Mouse (Mus musculus): ENCODE results near the gene Sp100. TPM values are rescaled to one million over a fixed set of nuclear protein-coding genes. Genes with fewer than 3 reads are reported as not detected.

Gene Sp100
- polyA plus RNA-seq, 1 experiment from 2014 or later = 3.0 TPM

DNA sequence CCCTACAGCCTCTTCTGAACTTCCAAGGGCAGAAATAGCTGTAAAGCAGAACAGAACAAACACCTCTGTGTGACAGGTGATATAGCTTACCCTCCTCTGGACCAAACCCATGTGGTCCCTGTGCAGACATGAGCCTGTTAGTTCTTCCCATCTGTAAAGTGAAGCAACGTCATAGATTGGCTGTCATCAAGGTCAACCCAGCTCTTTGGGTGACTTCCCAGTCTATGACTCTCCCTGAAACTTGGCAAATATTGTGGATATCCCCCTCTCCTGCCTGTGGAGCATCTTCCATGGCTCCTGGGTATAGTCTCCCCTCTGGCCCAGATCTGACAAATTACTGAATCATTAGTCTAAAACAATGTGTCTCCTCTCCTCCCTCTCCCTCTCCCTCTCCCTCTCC lies 42.5 kb downstream of the Sp100 start:
- ATAC-seq (ENCODE audit: insufficient read depth, low FRiP score) = no peak
- WGBS = 71% methylated on average over 1 of the region's 1 CpGs
- no peaks in the 10 kb centered on the region for H3K9me3 ChIP-seq (replicated peaks; ENCODE audit: control insufficient read depth, low read length)

DNA sequence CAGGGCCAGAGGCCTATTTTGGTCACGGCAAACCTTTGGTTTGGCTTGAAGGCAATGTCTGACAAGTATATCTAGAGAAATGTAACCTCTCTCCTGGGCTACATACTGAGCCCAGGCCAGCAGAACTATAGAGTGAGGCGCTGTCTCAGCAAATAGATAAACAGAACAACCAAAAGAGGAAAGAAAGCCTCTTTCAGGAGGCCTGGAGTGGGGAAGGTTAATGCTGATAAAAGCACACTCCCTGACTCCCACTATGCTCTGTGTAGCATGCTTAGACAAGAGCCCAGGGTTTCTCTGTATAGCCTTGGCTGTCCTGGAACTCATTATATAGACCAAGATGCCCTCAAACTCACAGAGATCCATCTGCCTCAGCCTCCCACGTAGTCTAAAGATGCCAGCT lies 43.5 kb downstream of the Sp100 start:
- H3K36me3 ChIP-seq (ENCODE audit: control insufficient read depth, insufficient read depth, low read length) = no peaks in the 10 kb centered on the region
- H3K27me3 ChIP-seq (ENCODE audit: control insufficient read depth, insufficient read depth, low read length) = no peaks in the 10 kb centered on the region
- H3K9me3 ChIP-seq (replicated peaks; ENCODE audit: control insufficient read depth, low read length) = no peaks in the 10 kb centered on the region
- no peak overlapping the region for H3K9ac ChIP-seq (ENCODE audit: low read length)
- H3K4me2 ChIP-seq (ENCODE audit: low read depth, low read length) = no peak overlapping the region
- WGBS = 66% methylated on average over 3 of the region's 3 CpGs
- no peak overlapping the region for H3K27ac ChIP-seq (ENCODE audit: low read length)
- ATAC-seq (ENCODE audit: insufficient read depth, low FRiP score) = no peak
- H3K4me1 ChIP-seq (ENCODE audit: control insufficient read depth, insufficient read depth, low read length) = no peaks in the 10 kb centered on the region
- no peak overlapping the region for H3K4me3 ChIP-seq (replicated peaks; ENCODE audit: low read length)

More for the DNA sequence above, 42.5 kb downstream of the Sp100 start:
- no peak overlapping the region for H3K4me3 ChIP-seq (replicated peaks; ENCODE audit: low read length)
- H3K27ac ChIP-seq (ENCODE audit: low read length) = no peak overlapping the region
- H3K36me3 ChIP-seq (ENCODE audit: control insufficient read depth, insufficient read depth, low read length) = no peaks in the 10 kb centered on the region
- no peak overlapping the region for H3K4me2 ChIP-seq (ENCODE audit: low read depth, low read length)
- H3K27me3 ChIP-seq (ENCODE audit: control insufficient read depth, insufficient read depth, low read length) = no peaks in the 10 kb centered on the region
- no peaks in the 10 kb centered on the region for H3K4me1 ChIP-seq (ENCODE audit: control insufficient read depth, insufficient read depth, low read length)
- no peak overlapping the region for H3K9ac ChIP-seq (ENCODE audit: low read length)

DNA sequence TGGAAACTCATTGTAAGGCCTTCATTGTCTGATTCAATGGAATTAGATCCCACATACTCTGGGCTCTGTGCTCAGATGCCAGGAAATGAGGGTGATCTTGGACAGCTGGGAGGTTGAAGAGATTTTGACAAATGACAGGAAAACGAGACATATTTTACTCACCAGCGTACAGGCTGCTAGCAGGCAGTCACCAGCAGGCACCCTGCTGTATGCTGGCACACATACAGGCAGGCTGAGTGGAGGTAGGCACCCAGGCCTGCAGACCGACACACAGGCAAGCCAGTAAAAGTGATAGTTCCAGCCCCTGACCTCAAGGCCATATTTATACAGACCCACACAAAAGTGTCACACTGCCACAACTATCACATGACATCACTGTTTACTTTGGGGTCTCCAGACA lies 45.9 kb downstream of the Sp100 start:
- no peak overlapping the region for H3K4me3 ChIP-seq (replicated peaks; ENCODE audit: low read length)
- H3K9ac ChIP-seq (ENCODE audit: low read length) = no peak overlapping the region
- no peaks in the 10 kb centered on the region for H3K9me3 ChIP-seq (replicated peaks; ENCODE audit: control insufficient read depth, low read length)
- no peaks in the 10 kb centered on the region for H3K27me3 ChIP-seq (ENCODE audit: control insufficient read depth, insufficient read depth, low read length)
- H3K4me2 ChIP-seq (ENCODE audit: low read depth, low read length) = no peak overlapping the region
- H3K27ac ChIP-seq (ENCODE audit: low read length) = no peak overlapping the region
- H3K36me3 ChIP-seq (ENCODE audit: control insufficient read depth, insufficient read depth, low read length) = no peaks in the 10 kb centered on the region
- no peaks in the 10 kb centered on the region for H3K4me1 ChIP-seq (ENCODE audit: control insufficient read depth, insufficient read depth, low read length)
- 59% methylated on average over 3 of the region's 3 CpGs for WGBS
- no peak for ATAC-seq (ENCODE audit: insufficient read depth, low FRiP score)

- WGBS = 69% methylated on average over 4 of the region's 4 CpGs
- Histone ChIP-seq H3K9me3 (replicated peaks; ENCODE audit: control insufficient read depth, low read length) (no peaks in the 10 kb centered on the region), H3K27ac (ENCODE audit: low read length) (no peak overlapping the region), H3K27me3 (ENCODE audit: control insufficient read depth, insufficient read depth, low read length) (no peaks in the 10 kb centered on the region), H3K4me1 (ENCODE audit: control insufficient read depth, insufficient read depth, low read length) (no peaks in the 10 kb centered on the region), H3K9ac (ENCODE audit: low read length) (no peak overlapping the region), H3K4me2 (ENCODE audit: low read depth, low read length) (no peak overlapping the region), H3K4me3 (replicated peaks; ENCODE audit: low read length) (no peak overlapping the region), H3K36me3 (ENCODE audit: control insufficient read depth, insufficient read depth, low read length) (no peaks in the 10 kb centered on the region)
- no peak for ATAC-seq (ENCODE audit: insufficient read depth, low FRiP score)
Measured at GRCm38 (mm10) chr1:85697721-85698493, 48.1 kb downstream of the Sp100 start.

DNA sequence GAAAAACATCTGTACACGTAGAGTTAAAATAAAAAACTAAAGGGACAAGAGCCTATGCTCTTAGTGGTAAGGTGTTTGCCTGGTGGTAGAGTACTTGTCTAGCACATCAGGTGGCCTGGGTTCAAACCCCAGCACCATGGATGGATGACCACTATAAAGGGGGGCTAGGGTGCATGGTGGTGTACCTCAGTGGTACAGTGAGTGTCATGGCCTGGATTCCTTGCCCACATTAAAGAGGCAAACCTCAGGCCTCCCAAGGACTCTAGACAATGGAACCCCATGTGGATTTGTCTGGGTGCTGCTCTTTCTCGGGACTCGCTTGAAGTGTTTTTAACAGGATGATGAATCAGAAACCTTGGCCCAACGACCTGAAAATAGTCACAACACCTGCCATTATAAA lies 52.7 kb downstream of the Sp100 start:
- no peak overlapping the region for H3K4me2 ChIP-seq (ENCODE audit: low read depth, low read length)
- H3K4me1 ChIP-seq (ENCODE audit: control insufficient read depth, insufficient read depth, low read length) = no peaks in the 10 kb centered on the region
- no peak overlapping the region for H3K4me3 ChIP-seq (replicated peaks; ENCODE audit: low read length)
- WGBS = 74% methylated on average over 4 of the region's 4 CpGs
- ATAC-seq (ENCODE audit: insufficient read depth, low FRiP score) = no peak
- H3K27me3 ChIP-seq (ENCODE audit: control insufficient read depth, insufficient read depth, low read length) = no peaks in the 10 kb centered on the region
- H3K27ac ChIP-seq (ENCODE audit: low read length) = no peak overlapping the region
- no peaks in the 10 kb centered on the region for H3K36me3 ChIP-seq (ENCODE audit: control insufficient read depth, insufficient read depth, low read length)
- no peak overlapping the region for H3K9ac ChIP-seq (ENCODE audit: low read length)
- no peaks in the 10 kb centered on the region for H3K9me3 ChIP-seq (replicated peaks; ENCODE audit: control insufficient read depth, low read length)

GRCm38 (mm10) chr1:85703245-85704186 lies 53.7 kb downstream of the Sp100 start:
- no peaks in the 10 kb centered on the region for H3K9me3 ChIP-seq (replicated peaks; ENCODE audit: control insufficient read depth, low read length)
- 16% methylated on average over 22 of the region's 22 CpGs for WGBS
- H3K27me3 ChIP-seq (ENCODE audit: control insufficient read depth, insufficient read depth, low read length) = no peaks in the 10 kb centered on the region
- H3K4me1 ChIP-seq (ENCODE audit: control insufficient read depth, insufficient read depth, low read length) = no peaks in the 10 kb centered on the region
- no peaks in the 10 kb centered on the region for H3K36me3 ChIP-seq (ENCODE audit: control insufficient read depth, insufficient read depth, low read length)
- H3K4me3 ChIP-seq (replicated peaks; ENCODE audit: low read length) = peak overlapping the region; percentile 34
- peak overlapping the region; percentile 51 for H3K4me2 ChIP-seq (ENCODE audit: low read depth, low read length)
- peak; percentile 95 for ATAC-seq (ENCODE audit: insufficient read depth, low FRiP score)
- peak overlapping the region; percentile 30; the same call in 1 of the 2 replicates for H3K9ac ChIP-seq (ENCODE audit: low read length)
- peak overlapping the region; percentile 39 for H3K27ac ChIP-seq (ENCODE audit: low read length)

DNA sequence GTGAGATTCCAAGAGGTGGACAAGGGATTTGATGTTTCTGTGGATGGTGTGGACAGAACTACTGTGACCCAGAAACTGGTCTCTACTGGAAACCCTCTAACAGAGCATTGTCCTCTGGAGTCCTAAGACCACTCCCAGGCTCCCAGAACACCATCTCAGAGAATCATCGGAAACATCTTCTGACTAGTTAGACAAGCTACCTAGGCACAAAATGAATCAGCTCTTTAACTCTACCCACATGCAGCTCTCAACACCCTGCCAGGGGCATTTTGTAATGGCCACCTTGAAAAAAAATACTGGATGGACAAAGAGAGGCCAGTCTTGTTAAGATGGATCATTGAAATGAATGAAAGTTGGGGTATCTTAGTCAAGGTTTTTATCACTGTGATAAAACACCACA lies 55.8 kb downstream of the Sp100 start:
- ATAC-seq (ENCODE audit: insufficient read depth, low FRiP score) = no peak
- WGBS = 97% methylated on average over 1 of the region's 1 CpGs
- H3K4me2 ChIP-seq (ENCODE audit: low read depth, low read length) = no peak overlapping the region
- no peak overlapping the region for H3K9ac ChIP-seq (ENCODE audit: low read length)
- no peaks in the 10 kb centered on the region for H3K4me1 ChIP-seq (ENCODE audit: control insufficient read depth, insufficient read depth, low read length)
- H3K9me3 ChIP-seq (replicated peaks; ENCODE audit: control insufficient read depth, low read length) = no peaks in the 10 kb centered on the region
- H3K36me3 ChIP-seq (ENCODE audit: control insufficient read depth, insufficient read depth, low read length) = no peaks in the 10 kb centered on the region
- H3K4me3 ChIP-seq (replicated peaks; ENCODE audit: low read length) = no peak overlapping the region
- H3K27me3 ChIP-seq (ENCODE audit: control insufficient read depth, insufficient read depth, low read length) = no peaks in the 10 kb centered on the region
- no peak overlapping the region for H3K27ac ChIP-seq (ENCODE audit: low read length)

GRCm38 (mm10) chr1:85706754-85707153 lies 57.0 kb downstream of the Sp100 start:
- H3K27ac ChIP-seq (ENCODE audit: low read length) = no peak overlapping the region
- no peak overlapping the region for H3K9ac ChIP-seq (ENCODE audit: low read length)
- H3K36me3 ChIP-seq (ENCODE audit: control insufficient read depth, insufficient read depth, low read length) = no peaks in the 10 kb centered on the region
- no peak for ATAC-seq (ENCODE audit: insufficient read depth, low FRiP score)
- no peaks in the 10 kb centered on the region for H3K4me1 ChIP-seq (ENCODE audit: control insufficient read depth, insufficient read depth, low read length)
- H3K4me3 ChIP-seq (replicated peaks; ENCODE audit: low read length) = no peak overlapping the region
- H3K9me3 ChIP-seq (replicated peaks; ENCODE audit: control insufficient read depth, low read length) = no peaks in the 10 kb centered on the region
- WGBS = 68% methylated on average over 2 of the region's 2 CpGs
- no peak overlapping the region for H3K4me2 ChIP-seq (ENCODE audit: low read depth, low read length)
- no peaks in the 10 kb centered on the region for H3K27me3 ChIP-seq (ENCODE audit: control insufficient read depth, insufficient read depth, low read length)

DNA sequence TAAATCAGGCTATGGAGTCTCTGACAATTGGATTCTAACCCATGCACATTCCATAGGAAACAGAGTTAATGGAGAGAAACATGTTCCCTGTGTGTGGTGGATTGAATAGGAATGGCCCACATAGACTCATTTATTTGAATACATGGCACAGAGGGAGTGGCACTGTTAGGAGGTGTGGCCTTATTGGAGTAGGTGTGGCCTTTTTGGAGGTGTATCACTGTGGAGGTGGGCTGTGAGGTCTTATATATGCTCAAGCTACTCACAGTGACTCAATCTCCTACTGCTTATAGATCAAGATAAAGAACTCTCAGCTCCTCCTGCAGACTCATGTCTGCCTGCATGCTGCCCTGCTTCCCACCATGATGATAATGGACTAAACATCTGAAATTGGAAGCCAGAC lies 64.7 kb downstream of the Sp100 start:
- no peak for ATAC-seq (ENCODE audit: insufficient read depth, low FRiP score)
- H3K9me3 ChIP-seq (replicated peaks; ENCODE audit: control insufficient read depth, low read length) = no peaks in the 10 kb centered on the region
- H3K4me1 ChIP-seq (ENCODE audit: control insufficient read depth, insufficient read depth, low read length) = no peaks in the 10 kb centered on the region
- no peak overlapping the region for H3K4me2 ChIP-seq (ENCODE audit: low read depth, low read length)
- no peak overlapping the region for H3K27ac ChIP-seq (ENCODE audit: low read length)
- H3K27me3 ChIP-seq (ENCODE audit: control insufficient read depth, insufficient read depth, low read length) = no peaks in the 10 kb centered on the region
- H3K9ac ChIP-seq (ENCODE audit: low read length) = no peak overlapping the region
- H3K36me3 ChIP-seq (ENCODE audit: control insufficient read depth, insufficient read depth, low read length) = no peaks in the 10 kb centered on the region
- no peak overlapping the region for H3K4me3 ChIP-seq (replicated peaks; ENCODE audit: low read length)

Data from stomach, embryonic 16.5 days (tissue).